Mouse (Mus musculus) limb, embryonic 14.5 days (tissue): ENCODE data around the gene Dusp6. TPM values are rescaled to one million over a fixed set of nuclear protein-coding genes. Genes with fewer than 3 reads are reported as not detected.

Experiments
- ATAC-seq: fragments of 200-750 bp; cut with Nextera tagmentation; 2 replicates; pipeline ENCODE4 v1.8.0; 2017; ENCODE audit warnings: low read depth, moderate number of reproducible peaks, moderate TSS enrichment; ENCODE audit not compliant: low FRiP score
- DNase-seq: peaks from one replicate; pipeline ENCODE4 v3.0.0-alpha.2; 2015; ENCODE audit warnings: low spot score
- H3K27ac ChIP-seq: fragments of 300-500 bp; sonication (generic); replicated peaks from 2 replicates; pipeline ENCODE4 v1.5.1; 2014; ENCODE audit warnings: low read depth, mild to moderate bottlenecking, low read length, moderate library complexity, mixed read lengths
- H3K27me3 ChIP-seq: fragments of 300-500 bp; sonication (generic); 2 replicates; pipeline ENCODE4 v1.6.1; 2014; ENCODE audit warnings: low read length, mixed read lengths; ENCODE audit not compliant: control insufficient read depth, insufficient read depth
- H3K36me3 ChIP-seq: fragments of 300-500 bp; sonication (generic); 2 replicates; pipeline ENCODE4 v1.6.1; 2014; ENCODE audit warnings: mild to moderate bottlenecking, low read length, moderate library complexity, mixed read lengths; ENCODE audit not compliant: control insufficient read depth, insufficient read depth
- H3K4me1 ChIP-seq: fragments of 300-500 bp; sonication (generic); 2 replicates; pipeline ENCODE4 v1.6.1; 2014; ENCODE audit warnings: antibody characterized with exemption, low read length, mixed read lengths; ENCODE audit not compliant: control insufficient read depth, insufficient read depth
- H3K4me2 ChIP-seq: fragments of 300-500 bp; sonication (generic); replicated peaks from 2 replicates; pipeline ENCODE4 v1.6.1; 2014; ENCODE audit warnings: low read depth, mild to moderate bottlenecking, low read length, moderate library complexity; ENCODE audit not compliant: severe bottlenecking
- H3K4me3 ChIP-seq: fragments of 300-500 bp; sonication (generic); replicated peaks from 2 replicates; pipeline ENCODE4 v1.5.1; 2014; ENCODE audit warnings: low read length
- H3K9ac ChIP-seq: fragments of 300-500 bp; sonication (generic); 2 replicates; pipeline ENCODE4 v1.6.1; 2014; ENCODE audit warnings: mild to moderate bottlenecking, low read depth, low read length, moderate library complexity; ENCODE audit not compliant: severe bottlenecking
- H3K9me3 ChIP-seq: fragments of 300-500 bp; sonication (generic); 2 replicates; pipeline ENCODE4 v1.6.1; 2016; ENCODE audit warnings: low read length; ENCODE audit not compliant: control insufficient read depth
- POLR2A ChIP-seq: fragments of 200-500 bp; IDR thresholded peaks from 2 replicates; pipeline ENCODE4 v1.8.0; 2012; ENCODE audit warnings: inconsistent platforms, mild to moderate bottlenecking, moderate library complexity, borderline replicate concordance; ENCODE audit not compliant: insufficient read depth, insufficient read length; ENCODE audit errors: extremely low read depth
- WGBS: fragments of 180-500 bp; shearing (Covaris S2); extraction: QIAGEN DNeasy Blood & Tissue Kit; methylation state at CpG from one replicate; pipeline ENCODE4 v1.1.7; 2014; 5-methylcytosine and 5-hydroxymethylcytosine counted together
- polyA plus RNA-seq, 2 experiments: library from polyadenylated mRNA; depleted of rRNA in 1 of 2; stranded (reverse) in 1 of 2; unstranded in 1 of 2; fragments of >200 nt; fragmentation: Nextera tagmentation in 1 of 2; extraction: Ambion mirVana in 1 of 2; gene quantifications; 2 replicates each; pipeline versions ENCODE4 v1.2.1 to v1.2.3; 2012 to 2014

Gene Dusp6
- polyA plus RNA-seq, 2 experiments: 60.2 to 67.7 TPM

GRCm38 (mm10) chr10:99269704-99270103 lies 6.7 kb downstream of the Dusp6 start:
- H3K4me2 ChIP-seq: peak overlapping the region; percentile 23; the same call in 1 of the 2 replicates
- no peak overlapping the region for H3K9ac ChIP-seq

GRCm38 (mm10) chr10:99270406-99270805 lies 7.4 kb downstream of the Dusp6 start:
- 24% methylated on average over 10 of the region's 10 CpGs for WGBS
- no peak for ATAC-seq

More at GRCm38 (mm10) chr10:99269704-99270103, 6.7 kb downstream of the Dusp6 start:
- 35% methylated on average over 6 of the region's 6 CpGs for WGBS
- peaks cover 8% of the 10 kb centered on the region for H3K36me3 ChIP-seq
- H3K9me3 ChIP-seq: no peaks in the 10 kb centered on the region
- H3K27me3 ChIP-seq: no peaks in the 10 kb centered on the region
- peaks cover 47% of the 10 kb centered on the region for H3K4me1 ChIP-seq
- H3K4me3 ChIP-seq: no peak overlapping the region
- H3K27ac ChIP-seq: peak overlapping the region; percentile 59; the same call in 1 of the 2 replicates
- ATAC-seq (no peak), DNase-seq (no peak)
- TF ChIP-seq POLR2A: no peak

DNA sequence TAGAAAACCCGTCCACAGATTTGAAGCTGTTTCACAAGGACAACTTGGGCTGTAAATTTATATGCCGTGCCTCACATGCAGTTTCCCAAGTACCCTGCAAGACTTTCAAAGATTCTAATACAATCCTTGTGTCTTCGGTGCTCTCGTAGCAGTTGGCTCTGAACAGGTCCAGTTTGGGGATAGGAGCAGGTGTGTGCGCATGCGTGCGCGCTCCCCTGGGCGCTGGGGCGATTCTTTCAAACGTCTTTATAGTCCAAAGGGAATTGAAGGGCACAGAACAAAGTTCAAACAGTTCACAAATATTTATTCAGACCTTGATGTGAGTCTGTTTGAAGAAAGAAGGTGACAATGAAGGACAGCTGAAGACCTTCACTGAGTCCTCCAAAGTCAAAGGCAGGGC lies 8.0 kb downstream of the Dusp6 start:
- 65% methylated on average over 11 of the region's 11 CpGs for WGBS
- Histone ChIP-seq H3K4me3 (no peak overlapping the region), H3K9me3 (no peaks in the 10 kb centered on the region), H3K27me3 (no peaks in the 10 kb centered on the region), H3K9ac (no peak overlapping the region), H3K4me1 (peaks cover 38% of the 10 kb centered on the region), H3K36me3 (peaks cover 5% of the 10 kb centered on the region), H3K4me2 (no peak overlapping the region), H3K27ac (no peak overlapping the region)
- DNase-seq (no peak), ATAC-seq (no peak)
- no peak for TF ChIP-seq POLR2A

More at GRCm38 (mm10) chr10:99270406-99270805, 7.4 kb downstream of the Dusp6 start:
- TF ChIP-seq POLR2A: no peak
- H3K27ac ChIP-seq: no peak overlapping the region
- H3K9me3 ChIP-seq: no peaks in the 10 kb centered on the region
- no peak overlapping the region for H3K4me3 ChIP-seq
- DNase-seq: no peak
- peaks cover 8% of the 10 kb centered on the region for H3K36me3 ChIP-seq
- no peaks in the 10 kb centered on the region for H3K27me3 ChIP-seq
- H3K4me1 ChIP-seq: peaks cover 44% of the 10 kb centered on the region
- H3K9ac ChIP-seq: no peak overlapping the region
- H3K4me2 ChIP-seq: no peak overlapping the region

DNA sequence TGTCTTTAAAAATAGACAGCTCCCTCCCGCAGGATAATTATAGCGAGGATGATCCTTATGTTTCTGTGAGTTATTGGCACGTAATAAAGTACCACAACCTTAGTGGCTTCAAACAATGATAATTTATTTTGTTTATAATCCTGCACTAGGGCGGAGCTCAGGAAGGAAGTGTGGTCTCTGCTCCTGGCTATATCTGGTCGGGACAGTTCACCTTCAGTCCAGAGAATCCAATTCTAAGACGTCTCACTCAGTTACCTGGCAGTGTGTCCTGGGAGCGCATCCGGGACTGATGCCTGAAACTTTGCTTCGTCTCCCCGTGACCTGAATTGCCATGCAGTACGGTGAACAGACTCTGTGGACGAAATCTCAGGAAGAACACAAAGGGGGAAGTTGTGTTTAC lies 10.0 kb downstream of the Dusp6 start:
- DNase-seq (no peak), ATAC-seq (no peak)
- no peak overlapping the region for H3K27ac ChIP-seq
- H3K36me3 ChIP-seq: no peaks in the 10 kb centered on the region
- 75% methylated on average over 12 of the region's 12 CpGs for WGBS
- no peaks in the 10 kb centered on the region for H3K9me3 ChIP-seq
- H3K4me3 ChIP-seq: no peak overlapping the region
- H3K27me3 ChIP-seq: no peaks in the 10 kb centered on the region
- TF ChIP-seq POLR2A: no peak
- H3K4me2 ChIP-seq: no peak overlapping the region
- no peak overlapping the region for H3K9ac ChIP-seq
- peaks cover 28% of the 10 kb centered on the region for H3K4me1 ChIP-seq

DNA sequence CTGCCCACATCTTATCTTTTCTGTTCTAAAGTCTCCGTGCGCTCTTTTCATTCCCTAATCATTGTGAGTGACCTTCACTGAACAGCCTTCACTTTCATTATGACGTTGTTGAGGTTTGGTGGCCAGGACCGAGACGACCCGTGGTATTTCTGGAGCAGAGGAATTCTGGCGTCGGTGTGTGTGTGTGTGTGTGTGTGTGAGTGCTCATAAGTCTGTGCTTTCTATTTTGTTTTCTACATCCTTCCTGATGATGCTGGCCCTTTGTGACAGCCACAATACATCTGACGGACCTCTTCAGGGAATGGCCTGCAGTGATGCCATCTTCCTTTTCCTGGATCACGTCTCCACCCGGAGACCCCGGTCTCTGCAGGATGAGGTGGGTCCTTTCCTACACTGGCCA lies 11.6 kb downstream of the Dusp6 start:
- WGBS: 88% methylated on average over 12 of the region's 12 CpGs
- H3K4me1 ChIP-seq: peaks cover 13% of the 10 kb centered on the region
- H3K27ac ChIP-seq: no peak overlapping the region
- no peaks in the 10 kb centered on the region for H3K9me3 ChIP-seq
- no peaks in the 10 kb centered on the region for H3K36me3 ChIP-seq
- ATAC-seq (no peak), DNase-seq (no peak)
- H3K27me3 ChIP-seq: no peaks in the 10 kb centered on the region
- H3K4me3 ChIP-seq: no peak overlapping the region
- H3K9ac ChIP-seq: no peak overlapping the region
- TF ChIP-seq POLR2A: no peak
- H3K4me2 ChIP-seq: no peak overlapping the region

GRCm38 (mm10) chr10:99279067-99279880 lies 16.2 kb downstream of the Dusp6 start:
- no peak for ATAC-seq
- Histone ChIP-seq H3K4me3 (no peak overlapping the region), H3K9ac (no peak overlapping the region), H3K4me2 (no peak overlapping the region), H3K27me3 (no peaks in the 10 kb centered on the region), H3K4me1 (no peaks in the 10 kb centered on the region), H3K9me3 (no peaks in the 10 kb centered on the region), H3K27ac (no peak overlapping the region), H3K36me3 (no peaks in the 10 kb centered on the region)
- DNase-seq: no peak
- TF ChIP-seq POLR2A: no peak
- 84% methylated on average over 20 of the region's 22 CpGs for WGBS
